Mouse (Mus musculus): ENCODE data around the gene Ccdc24.

GRCm38 (mm10) chr4:117886644-117887043 is 14.3 kb upstream of the Ccdc24 start:
- no peak for TF ChIP-seq CTCF (IDR thresholded peaks at IDR 0.05; ENCODE audit: low read depth)
- TF ChIP-seq EP300 (optimal IDR thresholded peaks at IDR 0.05), result no peak
